Mouse (Mus musculus) stomach, postnatal 0 days (tissue): ENCODE data around the gene Adgre4. TPM values are rescaled to one million over a fixed set of nuclear protein-coding genes. Genes with fewer than 3 reads are reported as not detected.

Source experiments
- ATAC-seq: fragments of 200-750 bp; cut with Nextera tagmentation; 2 replicates; pipeline ENCODE4 v1.8.0; 2017; ENCODE audit not compliant: low FRiP score, low TSS enrichment
- DNase-seq: peaks from one replicate; pipeline ENCODE4 v3.0.0-alpha.2; 2016; ENCODE audit warnings: low spot score
- H3K27ac ChIP-seq: fragments of 300-500 bp; sonication (generic); replicated peaks from 2 replicates; pipeline ENCODE4 v1.5.1; 2014; ENCODE audit warnings: mild to moderate bottlenecking, control low read depth
- H3K27me3 ChIP-seq: fragments of 300-500 bp; sonication (generic); 2 replicates; pipeline ENCODE4 v1.6.1; 2014; ENCODE audit warnings: low read length; ENCODE audit not compliant: control insufficient read depth, insufficient read depth
- H3K36me3 ChIP-seq: fragments of 300-500 bp; sonication (generic); 2 replicates; pipeline ENCODE4 v1.6.1; 2014; ENCODE audit warnings: low read length, mixed read lengths; ENCODE audit not compliant: control insufficient read depth, insufficient read depth
- H3K4me1 ChIP-seq: fragments of 300-500 bp; sonication (generic); replicated peaks from 2 replicates; pipeline ENCODE4 v1.6.1; 2014; ENCODE audit warnings: antibody characterized with exemption; ENCODE audit not compliant: control insufficient read depth, insufficient read depth
- H3K4me2 ChIP-seq: fragments of 300-500 bp; sonication (generic); replicated peaks from 2 replicates; pipeline ENCODE4 v1.6.1; 2014; ENCODE audit warnings: low read depth, mild to moderate bottlenecking, control low read depth, moderate library complexity
- H3K4me3 ChIP-seq: fragments of 300-500 bp; sonication (generic); 2 replicates; pipeline ENCODE4 v1.5.1; 2014; ENCODE audit warnings: low read depth, low read length, control low read depth
- H3K9ac ChIP-seq: fragments of 300-500 bp; sonication (generic); 2 replicates; pipeline ENCODE4 v1.6.1; 2014; ENCODE audit warnings: mild to moderate bottlenecking, low read length, control low read depth, mixed read lengths
- H3K9me3 ChIP-seq: fragments of 300-500 bp; sonication (generic); 2 replicates; pipeline ENCODE4 v1.6.1; 2016; ENCODE audit warnings: low read length; ENCODE audit not compliant: control insufficient read depth
- CTCF ChIP-seq: IDR thresholded peaks from 2 replicates; pipeline ENCODE4 v1.5.1; 2016; ENCODE audit warnings: antibody characterized with exemption, low read depth, mild to moderate bottlenecking, moderate library complexity
- EP300 ChIP-seq: optimal IDR thresholded peaks from 2 replicates; pipeline ENCODE3; 2016; ENCODE audit warnings: antibody characterized with exemption
- WGBS: fragments of 180-500 bp; shearing (Covaris S2); extraction: QIAGEN DNeasy Blood & Tissue Kit; methylation state at CpG from one replicate; pipeline ENCODE4 v1.1.7; 2014; 5-methylcytosine and 5-hydroxymethylcytosine counted together
- polyA plus RNA-seq: library from polyadenylated mRNA; unstranded; fragments of >200 nt; fragmentation: Nextera tagmentation; extraction: Ambion mirVana; gene quantifications from 2 replicates; pipeline ENCODE4 v1.2.1, GENCODE M21; 2015

Gene Adgre4
- polyA plus RNA-seq, 1 experiment from 2014 or later, result 0.21 TPM

DNA sequence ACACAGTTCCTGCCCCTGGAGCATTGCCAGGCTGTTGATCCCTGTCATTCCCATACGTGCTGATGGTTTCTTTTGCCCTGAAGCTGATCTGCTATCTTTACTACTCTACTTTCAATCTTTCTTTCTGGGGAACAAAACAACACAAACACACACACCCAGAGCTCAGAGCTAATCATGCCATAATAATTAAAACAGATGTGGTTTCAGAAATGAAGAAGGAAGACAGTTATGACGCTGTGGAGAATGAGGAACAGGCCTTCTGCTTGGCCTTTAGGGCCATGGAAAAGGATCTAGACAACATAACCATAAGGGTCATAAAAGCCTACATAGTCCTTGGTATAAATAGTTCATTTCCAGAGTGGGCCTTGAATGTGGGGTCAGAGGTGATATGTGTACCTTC is 27.5 kb upstream of the Adgre4 start:
- Histone ChIP-seq H3K27ac (no peak overlapping the region), H3K27me3 (no peaks in the 10 kb centered on the region), H3K4me2 (no peak overlapping the region), H3K9me3 (no peaks in the 10 kb centered on the region), H3K9ac (no peak overlapping the region), H3K4me1 (no peaks in the 10 kb centered on the region), H3K4me3 (no peak overlapping the region), H3K36me3 (no peaks in the 10 kb centered on the region)
- DNase-seq (no peak), ATAC-seq (no peak)
- TF ChIP-seq EP300, result no peak
- TF ChIP-seq CTCF, result no peak
- 58% methylated on average over 2 of the region's 2 CpGs for WGBS

GRCm38 (mm10) chr17:55726193-55726592 is 23.6 kb upstream of the Adgre4 start:
- no peaks in the 10 kb centered on the region for H3K4me1 ChIP-seq
- DNase-seq, result no peak
- H3K27me3 ChIP-seq, result no peaks in the 10 kb centered on the region

GRCm38 (mm10) chr17:55736675-55737074 is 13.1 kb upstream of the Adgre4 start:
- TF ChIP-seq CTCF, result no peak
- TF ChIP-seq EP300, result no peak
- H3K9ac ChIP-seq, result no peak overlapping the region
- no peaks in the 10 kb centered on the region for H3K4me1 ChIP-seq
- H3K9me3 ChIP-seq, result no peaks in the 10 kb centered on the region
- H3K27me3 ChIP-seq, result no peaks in the 10 kb centered on the region
- H3K27ac ChIP-seq, result no peak overlapping the region
- H3K4me3 ChIP-seq, result no peak overlapping the region
- H3K36me3 ChIP-seq, result no peaks in the 10 kb centered on the region
- ATAC-seq (no peak), DNase-seq (no peak)
- 59% methylated on average over 1 of the region's 1 CpGs for WGBS
- H3K4me2 ChIP-seq, result no peak overlapping the region

More at GRCm38 (mm10) chr17:55726193-55726592, 23.6 kb upstream of the Adgre4 start:
- no peak overlapping the region for H3K4me2 ChIP-seq
- 65% methylated on average over 2 of the region's 2 CpGs for WGBS
- TF ChIP-seq CTCF, result no peak
- no peak overlapping the region for H3K27ac ChIP-seq
- no peaks in the 10 kb centered on the region for H3K9me3 ChIP-seq
- H3K4me3 ChIP-seq, result no peak overlapping the region
- no peak for ATAC-seq
- H3K36me3 ChIP-seq, result no peaks in the 10 kb centered on the region
- H3K9ac ChIP-seq, result no peak overlapping the region

DNA sequence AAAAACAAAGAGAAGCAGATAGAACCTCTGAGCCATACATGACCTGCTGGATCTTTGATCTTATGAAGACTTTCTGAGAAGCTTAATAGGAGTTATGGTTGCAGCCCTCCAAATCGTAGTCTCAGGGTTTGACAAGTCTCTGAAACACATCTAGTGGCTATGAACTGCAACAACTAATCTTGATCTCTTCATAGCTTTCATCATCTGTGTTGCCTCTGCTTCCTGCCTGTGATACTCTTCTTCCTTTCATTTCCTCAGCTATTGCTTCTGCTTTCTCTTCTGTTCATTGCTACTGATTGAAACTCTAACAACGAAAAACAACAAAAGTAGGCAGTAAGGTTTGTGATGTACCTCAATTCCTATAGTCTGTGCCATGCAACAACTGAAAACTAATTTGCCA is 1.4 kb downstream of the Adgre4 start:
- Histone ChIP-seq H3K27me3 (no peaks in the 10 kb centered on the region), H3K9ac (no peak overlapping the region), H3K9me3 (no peaks in the 10 kb centered on the region), H3K27ac (no peak overlapping the region), H3K4me2 (no peak overlapping the region), H3K4me1 (no peaks in the 10 kb centered on the region), H3K36me3 (no peaks in the 10 kb centered on the region), H3K4me3 (no peak overlapping the region)
- 72% methylated on average over 2 of the region's 2 CpGs for WGBS
- DNase-seq (no peak), ATAC-seq (no peak)
- no peak for TF ChIP-seq CTCF
- no peak for TF ChIP-seq EP300

- Histone ChIP-seq H3K27me3 (no peaks in the 10 kb centered on the region), H3K36me3 (no peaks in the 10 kb centered on the region), H3K9me3 (no peaks in the 10 kb centered on the region), H3K4me2 (no peak overlapping the region), H3K9ac (no peak overlapping the region), H3K4me1 (no peaks in the 10 kb centered on the region), H3K27ac (no peak overlapping the region), H3K4me3 (no peak overlapping the region)
- TF ChIP-seq CTCF (peak; percentile 57), EP300 (no peak)
- DNase-seq, result no peak
- no peak for ATAC-seq
Measured at GRCm38 (mm10) chr17:55813642-55814041, 63.9 kb downstream of the Adgre4 start.

DNA sequence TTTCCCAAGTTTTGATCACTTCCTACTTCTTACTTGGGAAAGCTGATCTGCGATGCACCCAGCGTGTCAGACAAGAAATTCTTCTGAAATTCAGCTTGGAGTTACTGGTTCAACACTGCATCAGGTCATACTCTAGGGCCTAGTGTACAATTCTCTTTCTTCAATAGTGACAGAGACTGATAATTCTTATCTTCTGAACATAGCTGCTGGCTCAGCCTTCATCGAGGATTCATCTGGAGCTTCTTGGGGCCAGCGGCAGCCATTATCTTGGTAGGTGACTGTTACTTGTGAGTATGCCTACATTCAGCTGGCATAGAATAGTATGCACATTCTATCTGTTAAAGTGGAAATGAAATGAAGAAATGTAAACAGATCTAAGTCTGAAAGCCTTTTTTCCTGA is 67.1 kb downstream of the Adgre4 start:
- TF ChIP-seq EP300, result no peak
- Histone ChIP-seq H3K9ac (no peak overlapping the region), H3K9me3 (no peaks in the 10 kb centered on the region), H3K27ac (no peak overlapping the region), H3K4me3 (no peak overlapping the region), H3K27me3 (no peaks in the 10 kb centered on the region), H3K36me3 (no peaks in the 10 kb centered on the region), H3K4me2 (no peak overlapping the region), H3K4me1 (no peaks in the 10 kb centered on the region)
- DNase-seq (no peak), ATAC-seq (no peak)
- 84% methylated on average over 4 of the region's 4 CpGs for WGBS

DNA sequence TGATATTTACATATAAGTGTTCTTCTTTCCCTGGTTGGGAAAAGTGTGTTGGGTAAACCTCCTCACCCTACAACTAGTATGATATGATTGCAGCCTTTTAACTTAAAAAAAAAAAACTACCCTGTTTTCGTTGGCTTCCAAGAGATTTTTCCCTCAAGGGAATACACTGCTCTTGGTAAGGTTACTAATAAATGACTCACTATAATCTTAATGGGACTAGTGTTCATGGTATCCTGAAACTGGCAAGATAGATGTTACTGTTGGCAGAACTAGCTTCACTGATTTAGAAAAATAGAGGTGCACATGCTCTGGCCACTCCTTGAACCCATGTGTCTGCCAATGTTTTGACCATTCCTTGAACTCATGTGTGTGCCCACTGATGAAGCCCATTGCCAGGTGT is 71.8 kb downstream of the Adgre4 start:
- Histone ChIP-seq H3K9me3 (no peaks in the 10 kb centered on the region), H3K4me3 (no peak overlapping the region), H3K9ac (no peak overlapping the region), H3K4me1 (no peaks in the 10 kb centered on the region), H3K4me2 (no peak overlapping the region), H3K27ac (no peak overlapping the region), H3K27me3 (no peaks in the 10 kb centered on the region), H3K36me3 (no peaks in the 10 kb centered on the region)
- TF ChIP-seq CTCF (no peak), EP300 (no peak)
- WGBS, result 71% methylated on average over 1 of the region's 1 CpGs
- no peak for DNase-seq
- no peak for ATAC-seq
